Comparison of ENCODE assay signal across 8 mouse cellular contexts in genomic region chr3:84344725-84345645, GRCm38 (mm10). TPM values are rescaled to one million over a fixed set of nuclear protein-coding genes. Genes with fewer than 3 reads are reported as not detected.
A peak's percentile ranks its signal among the peaks of the same experiment; 100 is the strongest.
DNase-seq lines count a peak whose midpoint lies in the region; ATAC-seq and TF ChIP-seq lines count a peak whose summit lies in the region.

No protein-coding gene starts in this region.

- H3K4me2 ChIP-seq in embryonic facial prominence, embryonic 12.5 days (replicated peaks): peak overlapping the region; percentile 61
- H3K4me2 ChIP-seq in limb, embryonic 11.5 days (ENCODE audit: low read depth, severe bottlenecking): peak overlapping the region; percentile 47
- H3K4me2 ChIP-seq in midbrain, embryonic 14.5 days (ENCODE audit: low read length): peak overlapping the region; percentile 68

- peak overlapping the region; percentile 26 for H3K4me3 ChIP-seq in embryonic facial prominence, embryonic 12.5 days
- peak overlapping the region; percentile 40 for H3K4me3 ChIP-seq in heart, adult 2 months
- peak overlapping the region; percentile 8; the same call in 1 of the 2 replicates for H3K4me3 ChIP-seq in kidney, adult 2 months (ENCODE audit: insufficient read depth, low read depth, low read length)
- H3K4me3 ChIP-seq in limb, embryonic 11.5 days (ENCODE audit: low read depth, low read length): peak overlapping the region; percentile 7; the same call in 1 of the 2 replicates
- peak overlapping the region; percentile 28 for H3K4me3 ChIP-seq in midbrain, embryonic 14.5 days (replicated peaks; ENCODE audit: low read depth, low read length)

- 0 out of 2 replicates have a peak overlapping the region, but pooled peaks have one; percentile 11 for H3K9ac ChIP-seq in embryonic facial prominence, embryonic 12.5 days
- H3K9ac ChIP-seq in heart, adult 2 months (ENCODE audit: low read depth, low read length): peak overlapping the region; percentile 33; the same call in 1 of the 2 replicates
- no peak overlapping the region; the same call in 1 of the 2 replicates for H3K9ac ChIP-seq in limb, embryonic 11.5 days (ENCODE audit: low read length)
- H3K9ac ChIP-seq in midbrain, embryonic 14.5 days (replicated peaks; ENCODE audit: low read length): 0 out of 2 replicates have a peak overlapping the region, but pooled peaks have one; percentile 34

- peak; percentile 96 for DNase-seq in 3T3-L1 (ENCODE audit: low read depth, low spot score)
- peak; percentile 89 to 90 for DNase-seq in adrenal gland, postnatal 36 days
- peak; percentile 83 to 85 for DNase-seq in heart, adult 2 months
- peak; percentile 90 for DNase-seq in kidney, adult 2 months
- DNase-seq in limb, embryonic 11.5 days (ENCODE audit: low spot score): peak; percentile 89
- DNase-seq in midbrain, embryonic 14.5 days: peak; percentile 95
- peak; percentile 52 to 77 for DNase-seq in spleen, adult 18-20 months

- no peak for ATAC-seq in embryonic facial prominence, embryonic 12.5 days (ENCODE audit: insufficient number of reproducible peaks, insufficient read depth, low FRiP score, low TSS enrichment)
- ATAC-seq in limb, embryonic 11.5 days (ENCODE audit: insufficient number of reproducible peaks, low FRiP score, low TSS enrichment, low read depth): no peak
- peak; percentile 49; the same call in 1 of the 2 replicates for ATAC-seq in midbrain, embryonic 14.5 days (ENCODE audit: low FRiP score, low TSS enrichment)

- no peak overlapping the region for H3K27ac ChIP-seq in embryonic facial prominence, embryonic 12.5 days
- H3K27ac ChIP-seq in heart, adult 2 months: peak overlapping the region; percentile 29; the same call in 1 of the 2 replicates
- H3K27ac ChIP-seq in kidney, adult 2 months (ENCODE audit: insufficient read depth, low read depth, low read length): no peak overlapping the region
- no peak overlapping the region for H3K27ac ChIP-seq in limb, embryonic 11.5 days (replicated peaks; ENCODE audit: low read depth, low read length)
- 0 out of 2 replicates have a peak overlapping the region, but pooled peaks have one; percentile 20 for H3K27ac ChIP-seq in midbrain, embryonic 14.5 days (replicated peaks; ENCODE audit: low read depth, low read length)

- H3K79me2 ChIP-seq in heart, adult 2 months (replicated peaks; ENCODE audit: control insufficient read depth, insufficient read depth, low read length): no peaks in the 10 kb centered on the region

- H3K27me3 ChIP-seq in embryonic facial prominence, embryonic 12.5 days: peaks cover 11% of the 10 kb centered on the region
- H3K27me3 ChIP-seq in heart, adult 2 months (ENCODE audit: control insufficient read depth, insufficient read depth, low read length): no peaks in the 10 kb centered on the region
- H3K27me3 ChIP-seq in kidney, adult 2 months (replicated peaks; ENCODE audit: control insufficient read depth, insufficient read depth, low read length): no peaks in the 10 kb centered on the region
- no peaks in the 10 kb centered on the region for H3K27me3 ChIP-seq in limb, embryonic 11.5 days (ENCODE audit: control insufficient read depth, insufficient read depth, low read length)
- H3K27me3 ChIP-seq in midbrain, embryonic 14.5 days (ENCODE audit: control insufficient read depth, insufficient read depth, low read length): 0 out of 2 replicates have a peak, but pooled peaks cover 5% of the 10 kb centered on the region

- no peaks in the 10 kb centered on the region for H3K9me3 ChIP-seq in embryonic facial prominence, embryonic 12.5 days
- no peaks in the 10 kb centered on the region for H3K9me3 ChIP-seq in limb, embryonic 11.5 days (ENCODE audit: control insufficient read depth, low read length)
- no peaks in the 10 kb centered on the region for H3K9me3 ChIP-seq in midbrain, embryonic 14.5 days (ENCODE audit: control insufficient read depth, low read length)

- TF ChIP-seq EP300 in heart, adult 2 months (IDR thresholded peaks at IDR 0.05; ENCODE audit: insufficient read depth, low read depth, low read length): 0 out of 2 replicates have a peak, but pooled peaks have one; percentile 35

- no peak for TF ChIP-seq POLR2A in heart, adult 2 months (IDR thresholded peaks at IDR 0.05; ENCODE audit: insufficient read depth, low read depth, low read length)
- TF ChIP-seq POLR2A in kidney, adult 2 months (IDR thresholded peaks at IDR 0.05; ENCODE audit: low read depth, low read length): no peak

- intact Hi-C loops in heart, adult 2 months (cut with DNase I): loop anchor here (10.0 kb wide), 2 partner anchors 510 to 560 kb away; no protein-coding TSS in a partner anchor

- peak; percentile 98 for TF ChIP-seq CTCF in heart, adult 2 months (IDR thresholded peaks at IDR 0.05)
- TF ChIP-seq CTCF in kidney, adult 2 months (conservative IDR thresholded peaks at IDR 0.05; ENCODE audit: insufficient read depth, insufficient read length, low read depth, low read length): peak; percentile 82

- no peaks in the 10 kb centered on the region for H3K36me3 ChIP-seq in embryonic facial prominence, embryonic 12.5 days
- no peaks in the 10 kb centered on the region for H3K36me3 ChIP-seq in heart, adult 2 months (ENCODE audit: control insufficient read depth, insufficient read depth, low read length)
- H3K36me3 ChIP-seq in kidney, adult 2 months (ENCODE audit: control insufficient read depth, insufficient read depth, low read length): no peaks in the 10 kb centered on the region
- H3K36me3 ChIP-seq in limb, embryonic 11.5 days (ENCODE audit: control insufficient read depth, insufficient read depth, low read length): no peaks in the 10 kb centered on the region
- no peaks in the 10 kb centered on the region for H3K36me3 ChIP-seq in midbrain, embryonic 14.5 days (ENCODE audit: control insufficient read depth, insufficient read depth, low read length)

- 4% methylated on average over 28 of the region's 28 CpGs for WGBS in embryonic facial prominence, embryonic 12.5 days
- 7% methylated on average over 28 of the region's 28 CpGs for WGBS in heart, adult 2 months
- WGBS in kidney, adult 2 months: 13% methylated on average over 28 of the region's 28 CpGs
- WGBS in limb, embryonic 11.5 days: 12% methylated on average over 28 of the region's 28 CpGs
- 15% methylated on average over 28 of the region's 28 CpGs for WGBS in midbrain, embryonic 14.5 days

- 0 out of 2 replicates have a peak, but pooled peaks cover 9% of the 10 kb centered on the region for H3K4me1 ChIP-seq in embryonic facial prominence, embryonic 12.5 days
- peaks cover 4% of the 10 kb centered on the region for H3K4me1 ChIP-seq in heart, adult 2 months (ENCODE audit: control insufficient read depth, insufficient read depth, low read length)
- peaks cover 7% of the 10 kb centered on the region; the same call in 1 of the 2 replicates for H3K4me1 ChIP-seq in kidney, adult 2 months (ENCODE audit: control insufficient read depth, insufficient read depth, low read length)
- peaks cover 9% of the 10 kb centered on the region for H3K4me1 ChIP-seq in limb, embryonic 11.5 days (ENCODE audit: control insufficient read depth, insufficient read depth, low read length)
- peaks cover 11% of the 10 kb centered on the region; the same call in 1 of the 2 replicates for H3K4me1 ChIP-seq in midbrain, embryonic 14.5 days (ENCODE audit: control insufficient read depth, insufficient read depth, low read length)

RNA-seq across cellular contexts. Expression of gene Trim2, which starts 38.3 kb away (rescaled TPM):
- total RNA-seq in adrenal gland, postnatal 36 days (2021): 10 to 100 TPM; 36.9 to 88.8 TPM
- 38.2 and 39.2 TPM in 2 replicates for polyA plus RNA-seq in embryonic facial prominence, embryonic 12.5 days (2016; fragmentation: Nextera tagmentation; extraction: Ambion mirVana)
- 1 to 10 TPM; 4.7 to 5.2 TPM for total RNA-seq in heart, adult 2 months (2021)
- polyA plus RNA-seq in heart, adult 2 months (2012; rRNA removed): 5.7 and 5.8 TPM in 2 replicates
- polyA plus RNA-seq in kidney, adult 2 months (2012; rRNA removed): 44.5 and 49.2 TPM in 2 replicates
- 12.4 and 13.5 TPM in 2 replicates for polyA plus RNA-seq in limb, embryonic 11.5 days (2014; fragmentation: Nextera tagmentation; extraction: Ambion mirVana)
- 144 and 154 TPM in 2 replicates for polyA plus RNA-seq in midbrain, embryonic 14.5 days (2014; fragmentation: Nextera tagmentation; extraction: Ambion mirVana)

Comparison
In these comparisons a context has a peak if more than half of its experiments do, and no peak if none do; other contexts are left out.
1. H3K27ac ChIP-seq: peak in heart, adult 2 months (single experiment) and midbrain, embryonic 14.5 days (single experiment); none in embryonic facial prominence, embryonic 12.5 days (single experiment), kidney, adult 2 months (single experiment) and limb, embryonic 11.5 days (single experiment).
2. Peak in every context shown above with its lines, with median percentiles within 50 percentile points of each other: DNase-seq, H3K4me2 ChIP-seq and H3K4me3 ChIP-seq.